Mouse (Mus musculus) right cerebral cortex, postnatal 10 days (tissue): ENCODE data around the gene Rad51.
A peak's percentile ranks its signal among the peaks of the same experiment; 100 is the strongest.

Experiments used
- DNase-seq, 2 experiments: peaks; one replicate each; pipeline ENCODE4 v3.0.0; 2021; ENCODE audit warnings: low spot score in 2 of 2

Rad51 gene

GRCm38 (mm10) chr2:119163999-119164398 is 51.4 kb downstream of the Rad51 start:
- DNase-seq = no peak

GRCm38 (mm10) chr2:119165401-119165800 is 52.8 kb downstream of the Rad51 start:
- no peak for DNase-seq

- peak in 1 of 2 experiments; percentile 42 for DNase-seq
Measured at GRCm38 (mm10) chr2:119166901-119167865, 54.6 kb downstream of the Rad51 start, which contains the start of gene Gchfr. Gene Gchfr, plus strand, starts transcription at chr2:119167773.

- no peak for DNase-seq
Measured at GRCm38 (mm10) chr2:119167866-119168256, 55.3 kb downstream of the Rad51 start.

- DNase-seq = no peak
Measured at GRCm38 (mm10) chr2:119170282-119170681, 57.7 kb downstream of the Rad51 start.

GRCm38 (mm10) chr2:119171574-119171973 is 59.0 kb downstream of the Rad51 start:
- no peak for DNase-seq

GRCm38 (mm10) chr2:119172446-119172845 is 59.9 kb downstream of the Rad51 start:
- DNase-seq = no peak

- peak; percentile 53 to 56 for DNase-seq
Measured at GRCm38 (mm10) chr2:119172862-119173576, 60.4 kb downstream of the Rad51 start.

GRCm38 (mm10) chr2:119173991-119174651 is 61.5 kb downstream of the Rad51 start, which contains the start of gene Gm14137:
Gene Gm14137, plus strand, starts transcription at chr2:119174509.
- DNase-seq = no peak

- no peak for DNase-seq
Measured at GRCm38 (mm10) chr2:119174866-119175265, 62.3 kb downstream of the Rad51 start.

- no peak for DNase-seq
Measured at GRCm38 (mm10) chr2:119175614-119176013, 63.0 kb downstream of the Rad51 start.

GRCm38 (mm10) chr2:119176761-119177160 is 64.2 kb downstream of the Rad51 start:
- no peak for DNase-seq

GRCm38 (mm10) chr2:119177384-119177939 is 64.9 kb downstream of the Rad51 start:
- DNase-seq = no peak

GRCm38 (mm10) chr2:119182914-119183313 is 70.3 kb downstream of the Rad51 start:
- no peak for DNase-seq

GRCm38 (mm10) chr2:119189029-119189710 is 76.6 kb downstream of the Rad51 start:
- peak; percentile 77 to 85 for DNase-seq

GRCm38 (mm10) chr2:119190969-119191368 is 78.4 kb downstream of the Rad51 start:
- DNase-seq = no peak

GRCm38 (mm10) chr2:119194140-119194539 is 81.5 kb downstream of the Rad51 start:
- no peak for DNase-seq

GRCm38 (mm10) chr2:119196316-119197108 is 83.9 kb downstream of the Rad51 start:
- DNase-seq = no peak
